Mouse (Mus musculus) CD4-positive naive resting alpha-beta T cell, adult 57 days (primary cell): ENCODE data around the gene Slc6a5. TPM values are rescaled to one million over a fixed set of nuclear protein-coding genes. Genes with fewer than 3 reads are reported as not detected.

ENCODE experiments used
- total RNA-seq: library from RNA; stranded (reverse); gene quantifications from one replicate; pipeline ENCODE4 v1.2.4, GENCODE M21; 2023

Slc6a5 gene
- not detected for total RNA-seq

GRCm38 (mm10) chr7:49909850-49910249 lies at the start of gene Slc6a5:
TSS of gene Slc6a5 (plus strand) at chr7:49910146.

GRCm38 (mm10) chr7:49974841-49975440 lies 65.0 kb downstream of the Slc6a5 start, which contains the start of gene Nell1:
TSS of gene Nell1 (plus strand) at chr7:49974864.

Other genes starting within 250 kb of the Slc6a5 start
- gene Htatip2, start 151.0 kb upstream of the Slc6a5 start, total RNA-seq: 13.3 TPM
- gene Prmt3, start 131.8 kb upstream of the Slc6a5 start, total RNA-seq: 71.0 TPM
- not detected for gene Nell1, start 64.7 kb downstream of the Slc6a5 start, total RNA-seq